Mouse (Mus musculus): ENCODE measurements around the gene Ucp2.

DNA sequence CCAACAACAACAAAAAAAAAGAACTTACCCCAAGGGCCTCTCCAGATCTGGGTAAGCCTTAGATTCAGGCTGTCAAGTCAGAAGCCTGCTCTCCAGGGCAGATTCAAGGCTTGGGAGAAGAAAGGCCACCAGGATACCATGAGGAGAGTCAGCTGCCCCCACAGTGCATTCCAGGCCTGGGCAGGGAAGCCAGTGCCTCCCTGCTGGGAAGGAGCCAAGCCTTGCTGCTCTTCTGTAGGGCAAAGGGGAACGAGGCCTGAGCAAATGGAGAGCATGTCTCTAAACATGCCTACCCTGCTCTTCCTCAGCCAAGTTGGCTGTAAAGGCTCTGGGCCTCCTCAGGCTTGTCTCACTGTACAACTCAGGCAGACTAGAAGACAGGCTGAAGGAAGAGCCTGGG is 18.5 kb upstream of the Ucp2 start:
- no peak for TF ChIP-seq EP300 (IDR thresholded peaks at IDR 0.05; ENCODE audit: low read depth)
- no peak for TF ChIP-seq CTCF (IDR thresholded peaks at IDR 0.05; ENCODE audit: low read depth)

All from liver, embryonic 14.5 days (tissue).